Mouse (Mus musculus) lung, adult 2 months (tissue): ENCODE measurements around the gene Wdr35.

Experiments used
- CTCF ChIP-seq: fragments of 200-500 bp; IDR thresholded peaks from 2 replicates; pipeline ENCODE4 v1.5.1; 2011; ENCODE audit warnings: mild to moderate bottlenecking, low read length, control low read depth; ENCODE audit not compliant: insufficient read depth
- POLR2A ChIP-seq: fragments of 200-500 bp; IDR thresholded peaks from 2 replicates; pipeline ENCODE4 v1.6.1; 2011; ENCODE audit warnings: low read depth, mild to moderate bottlenecking, control low read depth, low read length, borderline replicate concordance; ENCODE audit errors: extremely low read depth

GRCm38 (mm10) chr12:9040686-9041085 is 67.0 kb downstream of the Wdr35 start:
- TF ChIP-seq CTCF (no peak), POLR2A (no peak)
